Mouse (Mus musculus) liver, postnatal 0 days (tissue): ENCODE measurements at regions not wholly inside any gene's neighbourhood (a gene's known extent, or its start where the extent isn't known, plus 50 kb on each side); places are given as distances from the start of the nearest gene placed in this dataset.

ENCODE experiments used
- CTCF ChIP-seq: sonication (generic); IDR thresholded peaks from 2 replicates; pipeline ENCODE4 v1.5.1; 2016; ENCODE audit warnings: antibody characterized with exemption, low read depth
- EP300 ChIP-seq: IDR thresholded peaks from 2 replicates; pipeline ENCODE4 v1.6.1; 2016; ENCODE audit warnings: antibody characterized with exemption, low read depth, mild to moderate bottlenecking

GRCm38 (mm10) chr10:99619421-99620151, 139.9 kb downstream of the Csl start:
- TF ChIP-seq EP300 (no peak), CTCF (peak; percentile 84)
